Mouse (Mus musculus) megakaryocyte-erythroid progenitor cell, adult 5-6 weeks (primary cell): ENCODE measurements around the gene Plekhg6. TPM values are rescaled to one million over a fixed set of nuclear protein-coding genes. Genes with fewer than 3 reads are reported as not detected.

Source experiments
- ATAC-seq: replicated peaks from 2 replicates; pipeline ENCODE4 v1.8.0; 2016; ENCODE audit warnings: mild to moderate bottlenecking, inconsistent platforms; ENCODE audit not compliant: severe bottlenecking, poor library complexity, low FRiP score, low TSS enrichment
- total RNA-seq, 2 experiments: library from RNA; stranded (forward) in 1 of 2; stranded (reverse) in 1 of 2; fragments of 200-1000, 215-1000 nt in 1 of 2; fragments of >200 nt in 1 of 2; fragmentation: Nextera tagmentation in 1 of 2; gene quantifications; 2 replicates each; pipeline ENCODE4 v1.2.3; 2014 to 2017

The Plekhg6 gene
- total RNA-seq, 2 experiments from 2014 or later: not detected

GRCm38 (mm10) chr6:125355197-125355741 is 25.3 kb downstream of the Plekhg6 start:
- ATAC-seq: peak; percentile 22; the same call in 1 of the 2 replicates

- no peak for ATAC-seq
These were observed 26.0 kb downstream of the Plekhg6 start for GRCm38 (mm10) chr6:125354352-125355151.

- ATAC-seq: no peak
These were observed 26.9 kb downstream of the Plekhg6 start for GRCm38 (mm10) chr6:125353655-125354054.

GRCm38 (mm10) chr6:125353221-125353620 is 27.4 kb downstream of the Plekhg6 start:
- ATAC-seq: no peak

GRCm38 (mm10) chr6:125352811-125353210 is 27.8 kb downstream of the Plekhg6 start:
- no peak for ATAC-seq

GRCm38 (mm10) chr6:125352046-125352384 is 28.6 kb downstream of the Plekhg6 start:
- ATAC-seq: no peak

GRCm38 (mm10) chr6:125351368-125352045 is 29.1 kb downstream of the Plekhg6 start:
- ATAC-seq: 0 out of 2 replicates have a peak, but pooled peaks have one; percentile 9

GRCm38 (mm10) chr6:125350995-125351324 is 29.6 kb downstream of the Plekhg6 start:
- ATAC-seq: no peak

- no peak for ATAC-seq
These were observed 30.2 kb downstream of the Plekhg6 start for GRCm38 (mm10) chr6:125350231-125350994.

- ATAC-seq: peak; percentile 75
These were observed 30.9 kb downstream of the Plekhg6 start for GRCm38 (mm10) chr6:125349575-125350230.

- ATAC-seq: peak; percentile 49
These were observed 31.6 kb downstream of the Plekhg6 start, which contains the start of gene Tnfrsf1a for GRCm38 (mm10) chr6:125348721-125349574. Gene Tnfrsf1a (plus strand): TSS chr6:125349362.

- no peak for ATAC-seq
These were observed 34.6 kb downstream of the Plekhg6 start for GRCm38 (mm10) chr6:125346029-125346428.

- no peak for ATAC-seq
These were observed 35.0 kb downstream of the Plekhg6 start for GRCm38 (mm10) chr6:125345625-125346024.

GRCm38 (mm10) chr6:125344866-125345265 is 35.7 kb downstream of the Plekhg6 start:
- ATAC-seq: no peak

- no peak for ATAC-seq
These were observed 36.5 kb downstream of the Plekhg6 start for GRCm38 (mm10) chr6:125344084-125344483.

GRCm38 (mm10) chr6:125342198-125342597 is 38.4 kb downstream of the Plekhg6 start:
- ATAC-seq: no peak

GRCm38 (mm10) chr6:125340244-125340643 is 40.3 kb downstream of the Plekhg6 start:
- ATAC-seq: no peak

GRCm38 (mm10) chr6:125338791-125339660 is 41.6 kb downstream of the Plekhg6 start:
- no peak for ATAC-seq
